Mouse (Mus musculus) midbrain, embryonic 13.5 days (tissue): Measurements from ENCODE around the gene Tceal8. TPM values are rescaled to one million over a fixed set of nuclear protein-coding genes. Genes with fewer than 3 reads are reported as not detected.

Experiments
- microRNA-seq: library from miRNA; unstranded; fragments of <30 nt; microRNA quantifications from one replicate; pipeline ENCODE4, GENCODE M21; 2016
- polyA plus RNA-seq: library from polyadenylated mRNA; unstranded; fragments of >200 nt; fragmentation: Nextera tagmentation; extraction: Ambion mirVana; gene quantifications from 2 replicates; pipeline ENCODE4 v1.2.1, GENCODE M21; 2015

Tceal8 gene
- polyA plus RNA-seq, 1 experiment from 2014 or later = 134 TPM

Small RNAs within 50 kb of the gene (microRNA-seq; reads per million reads assigned to microRNA genes)
- not detected for gene Mir6383

Other genes with a start within 250 kb of the Tceal8 start
- 243 and 276 TPM in 2 replicates for gene Arxes2, start 178.5 kb downstream of the Tceal8 start, polyA plus RNA-seq
- 95.2 and 109 TPM in 2 replicates for gene Arxes1, start 139.0 kb downstream of the Tceal8 start, polyA plus RNA-seq
- 586 and 639 TPM in 2 replicates for gene Bex2, start 104.1 kb downstream of the Tceal8 start, polyA plus RNA-seq
- not detected in 2 replicates for gene Nxf3, start 87.1 kb downstream of the Tceal8 start, polyA plus RNA-seq
- 108 and 121 TPM in 2 replicates for gene Bex4, start 33.3 kb downstream of the Tceal8 start, polyA plus RNA-seq
- 17.5 and 20.1 TPM in 2 replicates for gene Tceal5, start 31.5 kb upstream of the Tceal8 start, polyA plus RNA-seq
- 1.5 and 1.7 TPM in 2 replicates for gene Tceal7, start 42.4 kb upstream of the Tceal8 start, polyA plus RNA-seq
- gene Bex1, start 43.2 kb upstream of the Tceal8 start, polyA plus RNA-seq = 179 and 186 TPM in 2 replicates
- gene Tceal9, start 72.7 kb upstream of the Tceal8 start, polyA plus RNA-seq = 354 and 388 TPM in 2 replicates
- gene Bex3, start 97.9 kb upstream of the Tceal8 start, polyA plus RNA-seq = 705 TPM in 2 replicates